ENCODE assay signal across 10 mouse cellular contexts in the genomic region with DNA sequence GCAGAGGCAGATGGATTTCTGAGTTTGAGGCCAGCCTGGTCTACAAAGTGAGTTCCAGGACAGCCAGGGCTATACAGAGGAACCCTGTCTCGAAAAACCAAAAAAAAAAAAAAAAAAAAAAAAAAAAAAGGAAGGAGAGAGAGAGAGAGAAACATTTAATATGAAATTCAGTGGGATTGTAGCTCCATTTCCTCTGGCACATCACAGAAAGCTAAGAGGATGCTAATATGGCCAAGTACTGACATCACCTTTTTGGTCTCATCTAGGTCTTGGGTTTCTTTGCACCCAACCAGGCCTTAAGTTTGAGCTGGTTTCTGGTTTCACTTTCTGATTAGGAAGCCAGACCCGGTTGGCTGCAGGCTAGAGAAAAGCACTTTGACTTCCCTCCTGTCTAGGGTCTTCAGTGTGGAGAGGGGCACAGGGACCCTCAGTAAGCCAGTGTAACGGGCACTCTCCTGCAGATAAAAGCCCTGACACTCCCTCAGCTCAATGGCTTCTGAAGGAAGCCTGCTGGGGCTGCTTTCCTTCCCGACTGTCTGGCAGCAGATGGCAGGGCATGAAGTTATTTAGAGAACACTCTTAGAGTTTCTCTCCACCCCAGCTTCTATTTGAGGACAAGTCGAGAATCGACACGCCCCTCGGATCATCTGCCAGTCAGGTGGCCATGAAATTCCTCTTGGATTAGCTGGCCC. TPM values are rescaled to one million over a fixed set of nuclear protein-coding genes. Genes with fewer than 3 reads are reported as not detected.
DNase-seq lines count a peak whose midpoint lies in the region; ATAC-seq and TF ChIP-seq lines count a peak whose summit lies in the region.
"Had no signal": no experiment of that assay in that cellular context is flagged by ENCODE, and none has a peak within 500 bp of the region (broad histone marks: within the 10 kb centered on the region; RNA-seq: fewer than 3 reads in every experiment).

No protein-coding gene starts in this region.

- ATAC-seq in CD4-positive, CD25-positive, alpha-beta regulatory T cell, adult 4 months = peak; percentile 75
- ATAC-seq in liver, postnatal 0 days = no peak
- ATAC-seq in midbrain, postnatal 0 days (ENCODE audit: low FRiP score) = no peak

- no peak overlapping the region for H3K27ac ChIP-seq in liver, postnatal 0 days (ENCODE audit: low read depth)
- H3K27ac ChIP-seq in midbrain, postnatal 0 days (ENCODE audit: low read depth, low read length) = no peak overlapping the region
- H3K27ac ChIP-seq: midbrain, embryonic 12.5 days had no signal

- 42% methylated on average over 7 of the region's 8 CpGs for WGBS in liver, postnatal 0 days (ENCODE audit: insufficient replicate concordance)
- WGBS in midbrain, postnatal 0 days = 32% methylated on average over 7 of the region's 8 CpGs

- no peak for TF ChIP-seq CTCF in liver, postnatal 0 days (IDR thresholded peaks at IDR 0.05; ENCODE audit: low read depth)
- TF ChIP-seq CTCF in midbrain, postnatal 0 days (IDR thresholded peaks at IDR 0.05) = no peak

- H3K4me1 ChIP-seq in liver, postnatal 0 days (ENCODE audit: insufficient read depth) = peaks cover 8% of the 10 kb centered on the region; the same call in 1 of the 2 replicates
- H3K4me1 ChIP-seq in midbrain, postnatal 0 days (ENCODE audit: insufficient read depth, low read length) = no peaks in the 10 kb centered on the region

- no peaks in the 10 kb centered on the region for H3K36me3 ChIP-seq in liver, postnatal 0 days (replicated peaks; ENCODE audit: insufficient read depth, low read length)
- H3K36me3 ChIP-seq in midbrain, postnatal 0 days (ENCODE audit: insufficient read depth, low read length) = no peaks in the 10 kb centered on the region
- H3K36me3 ChIP-seq: midbrain, embryonic 12.5 days had no signal

- no peaks in the 10 kb centered on the region for H3K9me3 ChIP-seq in liver, postnatal 0 days (ENCODE audit: low read length)
- no peaks in the 10 kb centered on the region for H3K9me3 ChIP-seq in midbrain, postnatal 0 days (ENCODE audit: low read length)
- H3K9me3 ChIP-seq: midbrain, embryonic 12.5 days had no signal

- DNase-seq in gastrocnemius, adult 18-20 months (ENCODE audit: low spot score) = peak; percentile 68
- no peak for DNase-seq in gastrocnemius, postnatal 4 days (ENCODE audit: low spot score in 2 of 2)
- DNase-seq in heart, adult 8-10 months (ENCODE audit: low spot score) = peak; percentile 35
- DNase-seq in liver, postnatal 0 days = no peak
- DNase-seq in neural tube, embryonic 10.5 days (ENCODE audit: extremely low spot score, low spot score) = no peak
- DNase-seq in adrenal gland, adult 8-10 months = no peak
- DNase-seq in midbrain, postnatal 0 days (ENCODE audit: low spot score) = no peak

- no peaks in the 10 kb centered on the region for H3K27me3 ChIP-seq in liver, postnatal 0 days (ENCODE audit: insufficient read depth, low read length)
- H3K27me3 ChIP-seq in midbrain, postnatal 0 days (ENCODE audit: insufficient read depth, low read length) = no peaks in the 10 kb centered on the region
- H3K27me3 ChIP-seq: midbrain, embryonic 12.5 days had no signal

- H3K9ac ChIP-seq in liver, postnatal 0 days (replicated peaks) = peak overlapping the region; percentile 13; the same call in 1 of the 2 replicates
- no peak overlapping the region for H3K9ac ChIP-seq in midbrain, postnatal 0 days (replicated peaks; ENCODE audit: low read length, poor library complexity, severe bottlenecking)
- H3K9ac ChIP-seq: midbrain, embryonic 12.5 days had no signal

- 0 out of 2 replicates have a peak overlapping the region, but pooled peaks have one; percentile 30 for H3K4me2 ChIP-seq in liver, postnatal 0 days (ENCODE audit: low read depth, low read length)
- H3K4me2 ChIP-seq in midbrain, postnatal 0 days (ENCODE audit: low read depth, low read length, poor library complexity, severe bottlenecking) = no peak overlapping the region
- H3K4me2 ChIP-seq: midbrain, embryonic 12.5 days had no signal

- H3K4me3 ChIP-seq in liver, postnatal 0 days (ENCODE audit: low read depth, low read length) = no peak overlapping the region
- H3K4me3 ChIP-seq in midbrain, postnatal 0 days (ENCODE audit: low read depth, low read length) = no peak overlapping the region
- H3K4me3 ChIP-seq: erythroblast, embryonic 14.5 days; midbrain, embryonic 12.5 days had no signal

- TF ChIP-seq EP300 in liver, postnatal 0 days (IDR thresholded peaks at IDR 0.05; ENCODE audit: low read depth) = no peak

RNA-seq across cellular contexts. Expression of gene Sar1b, which starts 37.3 kb away (rescaled TPM):
- 100 to 1,000 TPM; 433 to 496 TPM for total RNA-seq in gastrocnemius, adult 18-20 months (2021)
- total RNA-seq in gastrocnemius, postnatal 4 days (2021) = 10 to 100 TPM; 68.2 to 70.9 TPM
- 100 to 1,000 TPM; 128 to 129 TPM for polyA plus RNA-seq in CD4-positive, CD25-positive, alpha-beta regulatory T cell, adult 4 months (2017; shearing (Covaris generic))
- total RNA-seq in heart, adult 8-10 months (2022) = 100 to 1,000 TPM; 149 to 178 (median 154) TPM
- 204 TPM in 2 replicates for polyA plus RNA-seq in liver, postnatal 0 days (2015; fragmentation: Nextera tagmentation; extraction: Ambion mirVana)
- 100 to 1,000 TPM in 2 of 4 experiments, 10 to 100 TPM in 2; 96.3 to 116 (median 101) TPM for total RNA-seq in adrenal gland, adult 8-10 months (2022)
- total RNA-seq in midbrain, postnatal 0 days (2014; rRNA removed) = 115 TPM in 2 replicates
- polyA plus RNA-seq in midbrain, postnatal 0 days (2015; fragmentation: Nextera tagmentation; extraction: Ambion mirVana) = 230 and 239 TPM in 2 replicates

RNA-seq across cellular contexts. Expression of gene Sec24a, which starts 37.3 kb away (rescaled TPM):
- 10 to 100 TPM; 32.4 to 42.5 TPM for total RNA-seq in gastrocnemius, adult 18-20 months (2021)
- 10 to 100 TPM; 23.4 to 28.3 TPM for total RNA-seq in gastrocnemius, postnatal 4 days (2021)
- 10 to 100 TPM; 18.2 to 27.0 TPM for polyA plus RNA-seq in CD4-positive, CD25-positive, alpha-beta regulatory T cell, adult 4 months (2017; shearing (Covaris generic))
- 10 to 100 TPM; 15.0 to 16.9 (median 16.2) TPM for total RNA-seq in heart, adult 8-10 months (2022)
- 14.1 and 15.0 TPM in 2 replicates for polyA plus RNA-seq in liver, postnatal 0 days (2015; fragmentation: Nextera tagmentation; extraction: Ambion mirVana)
- 10 to 100 TPM; 33.6 to 38.5 (median 37.4) TPM for total RNA-seq in adrenal gland, adult 8-10 months (2022)
- total RNA-seq in midbrain, postnatal 0 days (2014; rRNA removed) = 15.9 and 16.7 TPM in 2 replicates
- 10.5 and 12.5 TPM in 2 replicates for polyA plus RNA-seq in midbrain, postnatal 0 days (2015; fragmentation: Nextera tagmentation; extraction: Ambion mirVana)

RNA-seq across cellular contexts. Expression of gene Jade2, which starts 56.7 kb away (rescaled TPM):
- 1 to 10 TPM; 6.5 to 9.4 TPM for total RNA-seq in gastrocnemius, adult 18-20 months (2021)
- total RNA-seq in gastrocnemius, postnatal 4 days (2021) = 1 to 10 TPM; 2.1 to 2.2 TPM
- 10 to 100 TPM; 19.9 to 27.8 TPM for polyA plus RNA-seq in CD4-positive, CD25-positive, alpha-beta regulatory T cell, adult 4 months (2017; shearing (Covaris generic))
- 10 to 100 TPM in 3 of 4 experiments, 1 to 10 TPM in 1; 9.8 to 14.8 (median 11.8) TPM for total RNA-seq in heart, adult 8-10 months (2022)
- polyA plus RNA-seq in liver, postnatal 0 days (2015; fragmentation: Nextera tagmentation; extraction: Ambion mirVana) = 0.86 and 1.0 TPM in 2 replicates
- total RNA-seq in adrenal gland, adult 8-10 months (2022) = 10 to 100 TPM; 21.1 to 36.2 (median 30.3) TPM
- total RNA-seq in midbrain, postnatal 0 days (2014; rRNA removed) = 3.6 and 3.7 TPM in 2 replicates
- 0.95 and 0.98 TPM in 2 replicates for polyA plus RNA-seq in midbrain, postnatal 0 days (2015; fragmentation: Nextera tagmentation; extraction: Ambion mirVana)

Comparison
In these comparisons a context has a peak if more than half of its experiments do, and no peak if none do; other contexts are left out.
1. DNase-seq: peak in gastrocnemius, adult 18-20 months (single experiment) and heart, adult 8-10 months (single experiment); none in gastrocnemius, postnatal 4 days (0 of 2), liver, postnatal 0 days (single experiment), neural tube, embryonic 10.5 days (single experiment), adrenal gland, adult 8-10 months (single experiment) and midbrain, postnatal 0 days (single experiment).